Mouse (Mus musculus) spleen, adult 2 months (tissue): ENCODE results near the gene Lrrc1.

Source experiments
- CTCF ChIP-seq: fragments of 200-500 bp; IDR thresholded peaks from 2 replicates; pipeline ENCODE4 v1.5.1; 2011; ENCODE audit warnings: mild to moderate bottlenecking, inconsistent platforms; ENCODE audit not compliant: insufficient read depth, insufficient read length, insufficient replicate concordance; ENCODE audit errors: extremely low read depth
- POLR2A ChIP-seq: fragments of 200-500 bp; IDR thresholded peaks from 2 replicates; pipeline ENCODE4 v1.6.1; 2011; ENCODE audit warnings: low read depth, low read length, inconsistent platforms

DNA sequence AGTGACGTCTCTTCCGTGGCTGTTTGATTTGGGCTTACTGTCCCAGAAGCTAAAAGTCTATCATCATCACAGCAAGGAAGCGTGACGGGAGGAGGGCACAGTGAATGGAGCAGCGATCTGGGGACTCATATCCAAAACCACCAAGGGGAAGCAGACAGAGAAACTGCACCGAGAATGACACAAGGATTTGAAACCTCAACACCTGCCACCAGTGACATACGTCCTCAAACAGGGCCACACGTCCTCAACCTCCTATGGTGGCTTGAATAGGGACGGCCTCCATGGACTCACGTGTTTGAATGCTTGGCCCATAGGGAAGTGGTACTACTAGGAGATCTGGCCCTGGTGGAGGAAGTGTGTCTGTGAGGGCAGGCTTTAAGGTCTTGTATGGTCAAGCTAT is 153.4 kb downstream of the Lrrc1 start:
- TF ChIP-seq POLR2A (no peak), CTCF (no peak)
